In genomic region chr6:143609100-143609499, GRCm38 (mm10) we compare ENCODE assay signal across 9 mouse cellular contexts.
A peak's percentile ranks its signal among the peaks of the same experiment; 100 is the strongest.
DNase-seq lines count a peak whose midpoint lies in the region; ATAC-seq and TF ChIP-seq lines count a peak whose summit lies in the region.
"Had no signal": no experiment of that assay in that cellular context is flagged by ENCODE, and none has a peak within 500 bp of the region (broad histone marks: within the 10 kb centered on the region; RNA-seq: fewer than 3 reads in every experiment).

No protein-coding gene starts in this region.

- H3K9ac ChIP-seq in embryonic facial prominence, embryonic 11.5 days (replicated peaks; ENCODE audit: low read length), result no peak overlapping the region
- H3K9ac ChIP-seq in neural tube, embryonic 11.5 days (ENCODE audit: low read length), result no peak overlapping the region
- H3K9ac ChIP-seq: stomach, embryonic 15.5 days had no signal

- intact Hi-C loops in left cerebral cortex, postnatal 36 days (cut with DNase I), result no loop called here
- intact Hi-C loops in left cerebral cortex, postnatal 10 days (cut with DNase I), result loop anchor here (10.0 kb wide), 1 partner anchor 1356 kb away; no protein-coding TSS in a partner anchor

- ATAC-seq in embryonic facial prominence, embryonic 11.5 days (replicated peaks; ENCODE audit: insufficient number of reproducible peaks, low FRiP score, low TSS enrichment, low read depth), result no peak
- ATAC-seq in neural tube, embryonic 11.5 days (ENCODE audit: insufficient read depth, low FRiP score, low TSS enrichment), result no peak

- H3K4me1 ChIP-seq in embryonic facial prominence, embryonic 11.5 days (ENCODE audit: control insufficient read depth, insufficient read depth, low read length), result no peaks in the 10 kb centered on the region
- H3K4me1 ChIP-seq in embryonic facial prominence, embryonic 10.5 days, result no peaks in the 10 kb centered on the region
- H3K4me1 ChIP-seq in spleen, adult 2 months (ENCODE audit: control insufficient read depth, insufficient read depth, insufficient read length), result no peaks in the 10 kb centered on the region
- H3K4me1 ChIP-seq in neural tube, embryonic 11.5 days (ENCODE audit: control insufficient read depth, insufficient read depth, low read length), result no peaks in the 10 kb centered on the region
- H3K4me1 ChIP-seq: stomach, embryonic 15.5 days had no signal

- peak; percentile 56 for DNase-seq in embryonic facial prominence, embryonic 11.5 days (ENCODE audit: low spot score)
- DNase-seq in embryonic facial prominence, embryonic 10.5 days (ENCODE audit: low spot score), result no peak
- DNase-seq in spleen, adult 2 months (ENCODE audit: low read depth in 1 of 2, low spot score in 2 of 2), result peak in 1 of 2 experiments; percentile 4
- DNase-seq in spleen, adult 12 weeks (ENCODE audit: low spot score), result no peak
- DNase-seq in embryo, embryonic 9.5 days (ENCODE audit: extremely low spot score), result peak; percentile 31
- peak; percentile 30 for DNase-seq in neural tube, embryonic 11.5 days (ENCODE audit: low spot score)
- no peak for DNase-seq in left cerebral cortex, postnatal 36 days (ENCODE audit: low spot score in 2 of 2)
- no peak for DNase-seq in left cerebral cortex, postnatal 10 days (ENCODE audit: extremely low spot score in 1 of 2, low spot score in 2 of 2)

- H3K9me3 ChIP-seq in embryonic facial prominence, embryonic 11.5 days (replicated peaks; ENCODE audit: control insufficient read depth, low read length), result no peaks in the 10 kb centered on the region
- no peaks in the 10 kb centered on the region for H3K9me3 ChIP-seq in embryonic facial prominence, embryonic 10.5 days
- H3K9me3 ChIP-seq in neural tube, embryonic 11.5 days (ENCODE audit: control insufficient read depth, low read length), result no peaks in the 10 kb centered on the region
- H3K9me3 ChIP-seq: stomach, embryonic 15.5 days had no signal

- TF ChIP-seq POLR2A in spleen, adult 2 months (IDR thresholded peaks at IDR 0.05; ENCODE audit: low read depth, low read length), result no peak

- no peak overlapping the region for H3K4me3 ChIP-seq in embryonic facial prominence, embryonic 11.5 days (ENCODE audit: low read depth, low read length)
- no peak overlapping the region for H3K4me3 ChIP-seq in embryonic facial prominence, embryonic 10.5 days
- no peak overlapping the region for H3K4me3 ChIP-seq in spleen, adult 2 months (ENCODE audit: extremely low read depth, insufficient read depth, insufficient read length)
- H3K4me3 ChIP-seq in neural tube, embryonic 11.5 days (ENCODE audit: low read depth, low read length), result no peak overlapping the region
- H3K4me3 ChIP-seq: stomach, embryonic 15.5 days had no signal

- no peaks in the 10 kb centered on the region for H3K27me3 ChIP-seq in embryonic facial prominence, embryonic 11.5 days (ENCODE audit: control insufficient read depth, insufficient read depth, low read length)
- no peaks in the 10 kb centered on the region for H3K27me3 ChIP-seq in embryonic facial prominence, embryonic 10.5 days (replicated peaks; ENCODE audit: low read depth, poor library complexity, severe bottlenecking)
- H3K27me3 ChIP-seq in spleen, adult 2 months (ENCODE audit: control insufficient read depth, insufficient read depth, low read length), result no peaks in the 10 kb centered on the region
- no peaks in the 10 kb centered on the region for H3K27me3 ChIP-seq in neural tube, embryonic 11.5 days (ENCODE audit: control insufficient read depth, insufficient read depth, low read length)
- H3K27me3 ChIP-seq: stomach, embryonic 15.5 days had no signal

- WGBS in embryonic facial prominence, embryonic 11.5 days, result 83% methylated on average over 1 of the region's 1 CpGs
- WGBS in embryonic facial prominence, embryonic 10.5 days, result 71% methylated on average over 1 of the region's 1 CpGs
- 77% methylated on average over 1 of the region's 1 CpGs for WGBS in spleen, adult 2 months
- 75% methylated on average over 1 of the region's 1 CpGs for WGBS in neural tube, embryonic 11.5 days

- TF ChIP-seq CTCF in spleen, adult 2 months (IDR thresholded peaks at IDR 0.05; ENCODE audit: extremely low read depth, insufficient read depth, insufficient read length, insufficient replicate concordance), result peak; percentile 22; the same call in 1 of the 2 replicates

- H3K4me2 ChIP-seq in embryonic facial prominence, embryonic 11.5 days (ENCODE audit: low read depth, low read length), result no peak overlapping the region
- H3K4me2 ChIP-seq in neural tube, embryonic 11.5 days (ENCODE audit: low read depth), result no peak overlapping the region
- H3K4me2 ChIP-seq: stomach, embryonic 15.5 days had no signal

- no peak overlapping the region for H3K27ac ChIP-seq in embryonic facial prominence, embryonic 11.5 days (replicated peaks; ENCODE audit: low read depth, low read length)
- H3K27ac ChIP-seq in embryonic facial prominence, embryonic 10.5 days (replicated peaks), result no peak overlapping the region
- H3K27ac ChIP-seq in spleen, adult 2 months (ENCODE audit: insufficient read depth, low read length), result no peak overlapping the region
- H3K27ac ChIP-seq in neural tube, embryonic 11.5 days (ENCODE audit: low read depth, low read length), result no peak overlapping the region
- H3K27ac ChIP-seq: stomach, embryonic 15.5 days had no signal

- H3K36me3 ChIP-seq in embryonic facial prominence, embryonic 11.5 days (replicated peaks; ENCODE audit: control insufficient read depth, insufficient read depth, low read depth, low read length), result no peaks in the 10 kb centered on the region
- H3K36me3 ChIP-seq in embryonic facial prominence, embryonic 10.5 days (replicated peaks), result no peaks in the 10 kb centered on the region
- H3K36me3 ChIP-seq in spleen, adult 2 months (ENCODE audit: control insufficient read depth, insufficient read depth, low read length), result no peaks in the 10 kb centered on the region
- H3K36me3 ChIP-seq in neural tube, embryonic 11.5 days (ENCODE audit: control insufficient read depth, insufficient read depth, low read length), result no peaks in the 10 kb centered on the region
- H3K36me3 ChIP-seq: stomach, embryonic 15.5 days had no signal

Comparison
In these comparisons a context has a peak if more than half of its experiments do, and no peak if none do; other contexts are left out.
1. DNase-seq: peak in embryonic facial prominence, embryonic 11.5 days (single experiment), embryo, embryonic 9.5 days (single experiment) and neural tube, embryonic 11.5 days (single experiment); none in embryonic facial prominence, embryonic 10.5 days (single experiment), spleen, adult 12 weeks (single experiment), left cerebral cortex, postnatal 36 days (0 of 2) and left cerebral cortex, postnatal 10 days (0 of 2).